Mouse (Mus musculus): Measurements from ENCODE around the gene Drd5.

The Drd5 gene

DNA sequence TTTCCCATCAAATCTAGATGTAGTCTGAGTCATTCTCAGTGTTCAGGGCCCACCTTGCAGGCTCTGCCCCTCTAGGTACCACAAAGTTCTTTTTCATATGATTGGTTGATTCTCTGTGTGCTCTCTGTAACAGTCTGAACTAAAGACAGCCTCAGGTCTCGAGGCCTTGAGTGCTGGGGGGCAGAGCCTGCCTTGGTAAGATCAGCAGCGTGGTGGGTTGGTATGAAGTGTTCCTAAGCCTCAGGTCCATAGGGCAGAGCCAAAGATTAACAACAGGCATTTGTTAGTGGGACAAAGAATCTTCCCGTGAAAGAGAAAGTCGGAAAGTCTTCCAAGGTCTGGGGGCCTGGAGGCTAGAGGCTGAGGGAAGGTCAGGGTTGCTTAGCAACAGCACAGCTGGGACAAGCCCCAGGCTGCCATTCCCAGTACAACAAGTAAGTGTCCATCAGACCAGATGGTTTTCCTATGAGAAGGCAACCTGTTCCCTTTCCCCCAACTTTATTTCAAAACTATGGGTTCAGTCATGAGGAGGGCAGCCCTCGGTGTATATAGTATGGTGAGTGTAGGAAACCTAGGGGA lies 31.3 kb downstream of the Drd5 start:
- no peak for DNase-seq (ENCODE audit: low spot score)

DNA sequence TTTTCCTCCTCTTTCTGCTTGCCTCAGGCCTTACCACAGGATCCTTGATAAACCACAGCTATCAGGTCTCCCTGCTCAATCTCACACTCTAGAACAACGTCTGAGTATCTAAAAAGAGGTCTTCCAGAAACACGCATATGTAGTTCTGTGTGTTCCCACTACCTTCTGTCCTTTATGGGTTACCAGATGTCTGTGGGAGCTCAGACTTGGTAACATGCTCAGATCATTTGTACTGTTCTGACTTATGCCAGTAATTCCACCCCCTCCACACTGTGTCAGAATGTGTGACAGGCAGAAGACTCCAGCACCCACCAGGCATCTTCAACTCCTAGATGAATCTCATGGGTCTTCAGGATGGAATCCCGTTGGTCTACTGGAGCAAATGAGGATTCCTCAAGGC lies 37.8 kb downstream of the Drd5 start:
- no peak for DNase-seq (ENCODE audit: low spot score)

DNA sequence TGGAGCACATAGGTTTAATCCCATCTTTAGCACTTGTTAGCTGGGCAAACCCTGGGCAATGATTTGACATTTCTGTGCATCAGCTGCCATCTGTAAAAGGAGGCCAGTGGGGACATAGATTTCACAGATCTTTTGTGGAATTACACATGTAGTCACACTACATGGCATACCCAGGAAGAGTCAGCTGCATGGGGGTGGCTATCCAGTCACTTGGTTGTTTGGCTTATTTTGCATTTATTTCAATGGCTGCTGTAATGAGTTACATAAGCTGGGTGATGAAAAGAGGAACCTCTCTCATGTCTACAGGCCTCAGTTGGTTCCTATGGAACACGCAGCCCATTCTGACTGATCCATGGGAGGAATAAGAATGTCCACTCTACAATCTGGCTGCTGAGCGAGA lies 40.5 kb downstream of the Drd5 start:
- no peak for DNase-seq (ENCODE audit: low spot score)

DNA sequence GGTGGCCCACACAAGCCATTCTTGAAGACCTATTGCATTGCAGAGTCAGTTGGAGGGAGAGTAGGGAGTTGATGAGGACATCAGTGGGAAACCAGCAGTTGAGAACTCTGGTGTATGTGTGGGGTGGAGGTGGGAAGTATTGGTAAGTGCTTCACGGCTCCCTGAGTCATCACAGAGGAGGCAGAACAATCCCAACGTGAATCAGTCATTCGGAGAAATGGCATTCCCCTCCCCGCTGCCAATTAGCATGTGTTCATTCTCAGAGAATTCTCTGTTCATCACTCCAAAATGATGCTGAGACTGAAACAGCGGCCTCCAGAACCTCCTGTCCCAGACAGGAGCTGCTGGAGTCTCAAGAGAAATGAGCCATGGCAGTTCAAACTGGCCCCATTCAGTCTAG lies 45.2 kb downstream of the Drd5 start:
- DNase-seq (ENCODE audit: low spot score), result no peak

DNA sequence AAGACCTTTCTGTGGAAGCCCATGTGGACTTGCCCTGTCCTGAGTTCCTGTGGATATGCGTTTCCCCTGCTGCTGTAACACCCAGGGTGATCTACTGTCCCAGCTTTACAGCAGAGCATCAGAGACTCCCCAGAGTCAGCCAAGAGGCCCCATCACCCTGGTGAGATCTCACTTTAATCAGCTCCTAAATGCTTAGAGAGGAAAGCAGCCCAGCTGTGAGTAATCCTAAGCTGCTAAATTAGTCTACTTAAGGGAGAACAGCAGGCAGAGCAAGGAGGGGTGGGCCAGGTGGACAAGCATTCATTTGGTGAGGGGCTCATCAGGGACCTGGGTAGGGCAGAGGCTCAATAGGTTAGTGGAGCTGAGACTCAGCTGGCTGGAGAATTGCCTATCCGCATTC lies 46.4 kb downstream of the Drd5 start:
- no peak for DNase-seq (ENCODE audit: low spot score)

DNA sequence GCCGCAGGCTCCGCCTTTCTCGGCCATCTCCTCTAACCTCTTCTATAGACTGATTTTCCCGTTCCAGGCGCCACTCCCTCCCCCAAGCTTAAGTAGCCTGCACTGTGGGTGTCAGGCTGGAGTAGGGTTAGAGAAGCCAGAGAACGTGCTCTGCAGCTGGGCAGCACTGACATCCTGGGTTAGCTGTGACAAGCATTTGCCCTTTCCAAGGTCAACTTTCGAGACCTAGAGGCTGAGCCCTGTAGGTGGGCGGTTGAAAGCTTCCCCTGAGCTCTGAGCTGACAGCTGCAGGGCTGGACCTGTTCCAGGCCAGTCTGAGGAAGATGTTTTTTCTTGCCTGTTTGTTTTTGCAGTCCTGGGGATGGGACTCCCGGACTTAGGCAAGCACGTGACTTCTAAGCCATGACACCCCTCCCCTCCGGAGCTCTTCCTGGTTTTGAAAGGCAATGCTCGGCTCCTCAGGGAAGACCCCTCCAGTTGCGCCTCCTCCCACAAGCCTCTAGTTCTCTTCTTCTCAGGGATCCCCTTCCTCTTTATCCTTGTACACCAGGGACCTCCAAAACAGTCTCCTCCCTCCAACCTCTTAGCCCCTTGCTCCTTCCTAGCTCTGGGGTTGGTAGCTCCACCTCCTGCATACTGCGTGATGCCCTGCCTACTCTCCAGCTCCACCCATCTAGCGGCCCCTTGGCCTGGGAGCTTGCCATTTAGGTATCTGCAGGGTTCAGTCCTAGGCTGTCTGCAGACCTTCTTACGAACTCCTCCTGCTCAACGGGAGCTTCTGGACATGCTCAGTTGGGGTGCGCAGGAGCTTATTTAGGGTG lies 47.7 kb downstream of the Drd5 start:
- DNase-seq (ENCODE audit: low spot score), result no peak

- DNase-seq (ENCODE audit: low spot score), result no peak
Observed at GRCm38 (mm10) chr5:38371308-38371707, 52.1 kb downstream of the Drd5 start.

Data from urinary bladder, postnatal 10 days (tissue).